Mouse (Mus musculus) adrenal gland, postnatal 14 days (tissue): Measurements from ENCODE around the gene Ms4a5. TPM values are rescaled to one million over a fixed set of nuclear protein-coding genes. Genes with fewer than 3 reads are reported as not detected.

ENCODE experiments used
- total RNA-seq: library from RNA; stranded (reverse); gene quantifications from 2 replicates; pipeline ENCODE4 v1.2.3, GENCODE M21; 2021

The Ms4a5 gene
- total RNA-seq, 1 experiment from 2014 or later = not detected

Other genes starting within 250 kb of the Ms4a5 start
- gene Ms4a8a, start 202.8 kb downstream of the Ms4a5 start, total RNA-seq = 1.5 and 2.5 TPM in 2 replicates
- not detected in 2 replicates for gene 1700017D01Rik, start 153.0 kb downstream of the Ms4a5 start, total RNA-seq
- gene 1700025F22Rik, start 118.6 kb downstream of the Ms4a5 start, total RNA-seq = not detected in 2 replicates
- gene Ms4a13, start 87.1 kb downstream of the Ms4a5 start, total RNA-seq = not detected in 2 replicates
- not detected in 2 replicates for gene Ms4a12, start 51.4 kb downstream of the Ms4a5 start, total RNA-seq
- gene Ms4a1, start 17.6 kb downstream of the Ms4a5 start, total RNA-seq = 1.8 and 9.8 TPM in 2 replicates
- gene Ms4a14, start 30.6 kb upstream of the Ms4a5 start, total RNA-seq = not detected in 2 replicates
- 0.41 and 1.0 TPM in 2 replicates for gene Ms4a7, start 52.3 kb upstream of the Ms4a5 start, total RNA-seq
- gene Ms4a4a, start 91.7 kb upstream of the Ms4a5 start, total RNA-seq = 5.1 and 8.4 TPM in 2 replicates
- 0.44 and 8.7 TPM in 2 replicates for gene Ms4a4c, start 120.9 kb upstream of the Ms4a5 start, total RNA-seq
- 1.9 and 26.8 TPM in 2 replicates for gene Ms4a4b, start 159.7 kb upstream of the Ms4a5 start, total RNA-seq
- 6.7 and 12.3 TPM in 2 replicates for gene Ms4a6c, start 185.5 kb upstream of the Ms4a5 start, total RNA-seq
- 0.44 and 7.2 TPM in 2 replicates for gene Gm8369, start 202.1 kb upstream of the Ms4a5 start, total RNA-seq
- 3.1 and 22.4 TPM in 2 replicates for gene Ms4a6b, start 232.6 kb upstream of the Ms4a5 start, total RNA-seq